Mouse (Mus musculus): ENCODE measurements around the gene Lpp. TPM values are rescaled to one million over a fixed set of nuclear protein-coding genes. Genes with fewer than 3 reads are reported as not detected.

Lpp gene
- polyA plus RNA-seq, 1 experiment from 2014 or later = 4.8 TPM

GRCm38 (mm10) chr16:24780545-24780944 lies 387.2 kb downstream of the Lpp start:
- H3K4me2 ChIP-seq (ENCODE audit: low read length) = no peak overlapping the region
- H3K9me3 ChIP-seq (replicated peaks; ENCODE audit: control insufficient read depth, low read length) = no peaks in the 10 kb centered on the region
- H3K4me1 ChIP-seq (ENCODE audit: control insufficient read depth, insufficient read depth, low read length) = no peaks in the 10 kb centered on the region
- H3K36me3 ChIP-seq (ENCODE audit: control insufficient read depth, insufficient read depth, low read length) = no peaks in the 10 kb centered on the region
- no peak overlapping the region for H3K9ac ChIP-seq (ENCODE audit: low read length)
- H3K27me3 ChIP-seq (replicated peaks; ENCODE audit: control insufficient read depth, insufficient read depth, low read length) = no peaks in the 10 kb centered on the region
- WGBS = 43% methylated on average over 7 of the region's 7 CpGs
- ATAC-seq (no peak), DNase-seq (ENCODE audit: low spot score) (no peak)
- no peak overlapping the region for H3K27ac ChIP-seq (ENCODE audit: low read depth, low read length)
- no peak overlapping the region for H3K4me3 ChIP-seq (ENCODE audit: low read depth, low read length)

- DNase-seq (ENCODE audit: low spot score) (no peak), ATAC-seq (no peak)
- Histone ChIP-seq H3K4me2 (ENCODE audit: low read length) (no peak overlapping the region), H3K4me1 (ENCODE audit: control insufficient read depth, insufficient read depth, low read length) (no peaks in the 10 kb centered on the region), H3K27me3 (replicated peaks; ENCODE audit: control insufficient read depth, insufficient read depth, low read length) (no peaks in the 10 kb centered on the region), H3K4me3 (ENCODE audit: low read depth, low read length) (no peak overlapping the region), H3K9ac (ENCODE audit: low read length) (no peak overlapping the region), H3K9me3 (replicated peaks; ENCODE audit: control insufficient read depth, low read length) (no peaks in the 10 kb centered on the region), H3K27ac (ENCODE audit: low read depth, low read length) (no peak overlapping the region), H3K36me3 (ENCODE audit: control insufficient read depth, insufficient read depth, low read length) (no peaks in the 10 kb centered on the region)
- 74% methylated on average over 3 of the region's 3 CpGs for WGBS
Observed at GRCm38 (mm10) chr16:24781922-24782321, 388.6 kb downstream of the Lpp start.

GRCm38 (mm10) chr16:24785651-24786050 lies 392.3 kb downstream of the Lpp start:
- WGBS = 96% methylated on average over 1 of the region's 1 CpGs
- H3K4me3 ChIP-seq (ENCODE audit: low read depth, low read length) = no peak overlapping the region
- no peak overlapping the region for H3K4me2 ChIP-seq (ENCODE audit: low read length)
- H3K36me3 ChIP-seq (ENCODE audit: control insufficient read depth, insufficient read depth, low read length) = no peaks in the 10 kb centered on the region
- H3K27me3 ChIP-seq (replicated peaks; ENCODE audit: control insufficient read depth, insufficient read depth, low read length) = no peaks in the 10 kb centered on the region
- no peak overlapping the region for H3K27ac ChIP-seq (ENCODE audit: low read depth, low read length)
- H3K4me1 ChIP-seq (ENCODE audit: control insufficient read depth, insufficient read depth, low read length) = no peaks in the 10 kb centered on the region
- DNase-seq (ENCODE audit: low spot score) (no peak), ATAC-seq (no peak)
- no peak overlapping the region for H3K9ac ChIP-seq (ENCODE audit: low read length)
- H3K9me3 ChIP-seq (replicated peaks; ENCODE audit: control insufficient read depth, low read length) = no peaks in the 10 kb centered on the region

GRCm38 (mm10) chr16:24788973-24789372 lies 395.7 kb downstream of the Lpp start:
- H3K27me3 ChIP-seq (replicated peaks; ENCODE audit: control insufficient read depth, insufficient read depth, low read length) = no peaks in the 10 kb centered on the region
- H3K36me3 ChIP-seq (ENCODE audit: control insufficient read depth, insufficient read depth, low read length) = no peaks in the 10 kb centered on the region
- H3K9me3 ChIP-seq (replicated peaks; ENCODE audit: control insufficient read depth, low read length) = no peaks in the 10 kb centered on the region
- DNase-seq (ENCODE audit: low spot score) = no peak
- H3K4me2 ChIP-seq (ENCODE audit: low read length) = no peak overlapping the region
- H3K9ac ChIP-seq (ENCODE audit: low read length) = no peak overlapping the region
- 94% methylated on average over 3 of the region's 3 CpGs for WGBS
- H3K4me3 ChIP-seq (ENCODE audit: low read depth, low read length) = no peak overlapping the region
- H3K27ac ChIP-seq (ENCODE audit: low read depth, low read length) = no peak overlapping the region
- ATAC-seq = no peak
- H3K4me1 ChIP-seq (ENCODE audit: control insufficient read depth, insufficient read depth, low read length) = no peaks in the 10 kb centered on the region

GRCm38 (mm10) chr16:24791387-24791786 lies 398.1 kb downstream of the Lpp start:
- H3K4me2 ChIP-seq (ENCODE audit: low read length) = no peak overlapping the region
- no peaks in the 10 kb centered on the region for H3K36me3 ChIP-seq (ENCODE audit: control insufficient read depth, insufficient read depth, low read length)
- H3K27ac ChIP-seq (ENCODE audit: low read depth, low read length) = no peak overlapping the region
- no peak overlapping the region for H3K9ac ChIP-seq (ENCODE audit: low read length)
- no peaks in the 10 kb centered on the region for H3K4me1 ChIP-seq (ENCODE audit: control insufficient read depth, insufficient read depth, low read length)
- no peaks in the 10 kb centered on the region for H3K27me3 ChIP-seq (replicated peaks; ENCODE audit: control insufficient read depth, insufficient read depth, low read length)
- DNase-seq (ENCODE audit: low spot score) (no peak), ATAC-seq (no peak)
- no peaks in the 10 kb centered on the region for H3K9me3 ChIP-seq (replicated peaks; ENCODE audit: control insufficient read depth, low read length)
- no peak overlapping the region for H3K4me3 ChIP-seq (ENCODE audit: low read depth, low read length)
- 96% methylated on average over 1 of the region's 1 CpGs for WGBS

GRCm38 (mm10) chr16:24791984-24792383 lies 398.7 kb downstream of the Lpp start:
- H3K36me3 ChIP-seq (ENCODE audit: control insufficient read depth, insufficient read depth, low read length) = no peaks in the 10 kb centered on the region
- no peak overlapping the region for H3K9ac ChIP-seq (ENCODE audit: low read length)
- no peak for DNase-seq (ENCODE audit: low spot score)
- ATAC-seq = no peak
- H3K27ac ChIP-seq (ENCODE audit: low read depth, low read length) = no peak overlapping the region
- no peaks in the 10 kb centered on the region for H3K4me1 ChIP-seq (ENCODE audit: control insufficient read depth, insufficient read depth, low read length)
- H3K4me3 ChIP-seq (ENCODE audit: low read depth, low read length) = no peak overlapping the region
- H3K9me3 ChIP-seq (replicated peaks; ENCODE audit: control insufficient read depth, low read length) = no peaks in the 10 kb centered on the region
- no peak overlapping the region for H3K4me2 ChIP-seq (ENCODE audit: low read length)
- H3K27me3 ChIP-seq (replicated peaks; ENCODE audit: control insufficient read depth, insufficient read depth, low read length) = no peaks in the 10 kb centered on the region
- 90% methylated on average over 4 of the region's 4 CpGs for WGBS

- DNase-seq (ENCODE audit: low spot score) (no peak), ATAC-seq (no peak)
- H3K36me3 ChIP-seq (ENCODE audit: control insufficient read depth, insufficient read depth, low read length) = no peaks in the 10 kb centered on the region
- H3K4me2 ChIP-seq (ENCODE audit: low read length) = no peak overlapping the region
- no peaks in the 10 kb centered on the region for H3K27me3 ChIP-seq (replicated peaks; ENCODE audit: control insufficient read depth, insufficient read depth, low read length)
- no peaks in the 10 kb centered on the region for H3K9me3 ChIP-seq (replicated peaks; ENCODE audit: control insufficient read depth, low read length)
- H3K4me3 ChIP-seq (ENCODE audit: low read depth, low read length) = no peak overlapping the region
- H3K4me1 ChIP-seq (ENCODE audit: control insufficient read depth, insufficient read depth, low read length) = no peaks in the 10 kb centered on the region
- no peak overlapping the region for H3K27ac ChIP-seq (ENCODE audit: low read depth, low read length)
- WGBS = 54% methylated on average over 4 of the region's 4 CpGs
- no peak overlapping the region for H3K9ac ChIP-seq (ENCODE audit: low read length)
Observed at GRCm38 (mm10) chr16:24792836-24793235, 399.5 kb downstream of the Lpp start.

GRCm38 (mm10) chr16:24794665-24795064 lies 401.4 kb downstream of the Lpp start:
- DNase-seq (ENCODE audit: low spot score) (no peak), ATAC-seq (no peak)
- no peak overlapping the region for H3K4me3 ChIP-seq (ENCODE audit: low read depth, low read length)
- no peak overlapping the region for H3K4me2 ChIP-seq (ENCODE audit: low read length)
- no peak overlapping the region for H3K9ac ChIP-seq (ENCODE audit: low read length)
- 87% methylated on average over 2 of the region's 2 CpGs for WGBS
- no peaks in the 10 kb centered on the region for H3K27me3 ChIP-seq (replicated peaks; ENCODE audit: control insufficient read depth, insufficient read depth, low read length)
- H3K4me1 ChIP-seq (ENCODE audit: control insufficient read depth, insufficient read depth, low read length) = no peaks in the 10 kb centered on the region
- H3K36me3 ChIP-seq (ENCODE audit: control insufficient read depth, insufficient read depth, low read length) = no peaks in the 10 kb centered on the region
- H3K27ac ChIP-seq (ENCODE audit: low read depth, low read length) = no peak overlapping the region
- no peaks in the 10 kb centered on the region for H3K9me3 ChIP-seq (replicated peaks; ENCODE audit: control insufficient read depth, low read length)

GRCm38 (mm10) chr16:24801355-24801754 lies 408.0 kb downstream of the Lpp start:
- 78% methylated on average over 4 of the region's 4 CpGs for WGBS

More at GRCm38 (mm10) chr16:24801355-24801754, 408.0 kb downstream of the Lpp start:
- no peak overlapping the region for H3K9ac ChIP-seq (ENCODE audit: low read length)
- H3K36me3 ChIP-seq (ENCODE audit: control insufficient read depth, insufficient read depth, low read length) = no peaks in the 10 kb centered on the region
- no peaks in the 10 kb centered on the region; the same call in 1 of the 2 replicates for H3K4me1 ChIP-seq (ENCODE audit: control insufficient read depth, insufficient read depth, low read length)
- no peak overlapping the region for H3K4me2 ChIP-seq (ENCODE audit: low read length)
- no peaks in the 10 kb centered on the region for H3K9me3 ChIP-seq (replicated peaks; ENCODE audit: control insufficient read depth, low read length)
- no peak overlapping the region for H3K27ac ChIP-seq (ENCODE audit: low read depth, low read length)
- H3K4me3 ChIP-seq (ENCODE audit: low read depth, low read length) = no peak overlapping the region
- ATAC-seq (no peak), DNase-seq (ENCODE audit: low spot score) (no peak)
- H3K27me3 ChIP-seq (replicated peaks; ENCODE audit: control insufficient read depth, insufficient read depth, low read length) = no peaks in the 10 kb centered on the region
